Mouse (Mus musculus): ENCODE data around the gene Lnx2. TPM values are rescaled to one million over a fixed set of nuclear protein-coding genes. Genes with fewer than 3 reads are reported as not detected.

The Lnx2 gene
- total RNA-seq, 2 experiments from 2014 or later, result 5.8 to 5.9 TPM

- DNase-seq (ENCODE audit: low spot score in 2 of 2), result no peak
Observed at GRCm38 (mm10) chr5:147020579-147020978, 55.8 kb downstream of the Lnx2 start.

- no peak for DNase-seq (ENCODE audit: low spot score in 2 of 2)
Observed at GRCm38 (mm10) chr5:147018761-147019160, 57.6 kb downstream of the Lnx2 start.

- no peak for DNase-seq (ENCODE audit: low spot score in 2 of 2)
Observed at GRCm38 (mm10) chr5:147017526-147017925, 58.9 kb downstream of the Lnx2 start.

DNA sequence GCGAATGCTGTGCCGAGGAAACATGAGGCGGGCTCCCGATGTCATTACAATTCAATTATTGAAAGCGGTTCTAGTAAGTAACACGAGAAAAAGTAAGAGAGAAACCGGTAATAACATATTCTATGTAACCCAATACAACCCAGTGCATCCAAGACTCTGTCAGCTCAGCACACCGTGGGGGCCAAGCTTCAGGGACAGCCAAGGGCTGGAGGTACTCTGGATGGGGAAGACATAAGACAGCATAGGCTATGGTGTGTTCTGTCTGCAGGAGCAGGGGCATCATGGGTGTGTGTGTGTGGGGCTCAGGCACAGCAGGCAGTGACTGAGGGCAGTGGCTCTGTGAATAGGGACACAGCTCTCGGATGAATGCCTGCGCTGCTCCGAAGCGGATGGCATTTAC lies 59.8 kb downstream of the Lnx2 start:
- DNase-seq (ENCODE audit: low spot score in 2 of 2), result no peak

GRCm38 (mm10) chr5:147015191-147015590 lies 61.2 kb downstream of the Lnx2 start:
- no peak for DNase-seq (ENCODE audit: low spot score in 2 of 2)

- DNase-seq (ENCODE audit: low spot score in 2 of 2), result no peak
Observed at GRCm38 (mm10) chr5:147013845-147014244, 62.5 kb downstream of the Lnx2 start.

GRCm38 (mm10) chr5:147011333-147011732 lies 65.1 kb downstream of the Lnx2 start:
- DNase-seq (ENCODE audit: low spot score in 2 of 2), result no peak

- DNase-seq (ENCODE audit: low spot score in 2 of 2), result no peak
Observed at GRCm38 (mm10) chr5:147003303-147003702, 73.1 kb downstream of the Lnx2 start.

GRCm38 (mm10) chr5:147001312-147001711 lies 75.1 kb downstream of the Lnx2 start:
- DNase-seq (ENCODE audit: low spot score in 2 of 2), result no peak

DNA sequence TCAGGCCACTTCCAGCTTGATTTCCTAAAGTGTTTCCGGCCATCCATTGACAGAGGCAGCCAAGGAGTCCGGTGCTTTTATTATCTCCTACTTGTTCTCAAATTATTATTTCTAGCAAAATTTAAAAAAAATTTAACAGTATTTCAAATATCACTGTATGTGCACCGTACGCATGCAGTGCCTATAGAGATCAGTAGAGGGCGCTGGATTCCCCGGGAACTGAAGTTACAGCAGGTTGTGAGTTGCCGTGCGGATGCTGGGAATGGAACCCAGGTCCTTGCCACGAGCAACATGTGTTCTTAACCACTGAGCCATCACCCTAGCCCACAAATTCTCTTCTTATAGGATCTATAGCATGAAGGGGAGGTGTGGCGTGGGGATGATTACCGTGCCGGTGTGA lies 77.6 kb downstream of the Lnx2 start:
- DNase-seq (ENCODE audit: low spot score in 2 of 2), result no peak

GRCm38 (mm10) chr5:146996812-146997211 lies 79.6 kb downstream of the Lnx2 start:
- DNase-seq (ENCODE audit: low spot score in 2 of 2), result no peak

DNA sequence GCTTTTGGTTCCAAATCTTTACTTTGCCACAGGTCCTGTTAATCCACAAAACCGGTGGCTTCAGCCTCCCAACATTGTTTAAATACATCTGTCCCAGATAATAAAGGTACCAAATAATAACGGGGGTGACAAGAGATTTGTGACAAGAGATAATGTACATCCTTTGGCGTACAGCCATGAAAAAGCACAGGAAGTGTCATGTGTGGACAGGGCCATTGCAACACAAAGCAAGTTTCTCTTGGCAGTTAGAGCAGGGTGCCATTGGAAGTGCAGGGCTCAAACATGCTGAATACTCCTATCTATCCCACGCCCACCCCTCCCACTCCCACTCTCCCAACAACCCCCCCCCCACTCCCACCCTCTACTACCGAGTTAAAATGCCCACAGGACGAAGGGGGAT lies 81.4 kb downstream of the Lnx2 start:
- DNase-seq (ENCODE audit: low spot score in 2 of 2), result no peak

DNA sequence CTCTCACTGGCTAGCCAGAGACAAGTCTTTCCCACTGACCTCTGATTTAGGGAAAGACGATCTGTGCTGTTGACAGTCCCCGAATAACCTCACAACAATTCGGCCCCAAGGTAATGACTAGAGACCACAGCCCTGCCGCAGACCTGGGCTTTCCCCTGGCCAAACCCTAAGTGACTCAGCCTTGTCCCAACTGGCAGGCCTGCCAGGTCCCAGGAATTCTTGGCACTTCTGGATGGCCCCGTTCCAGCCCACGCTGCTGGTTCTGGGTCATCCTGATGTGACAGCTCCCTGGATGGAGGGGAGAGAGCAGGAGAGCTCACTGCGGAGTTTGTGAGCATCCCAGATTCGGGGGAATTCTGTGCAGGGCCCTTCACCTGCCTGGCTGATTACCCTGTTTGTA lies 82.9 kb downstream of the Lnx2 start:
- DNase-seq (ENCODE audit: low spot score in 2 of 2), result no peak

DNA sequence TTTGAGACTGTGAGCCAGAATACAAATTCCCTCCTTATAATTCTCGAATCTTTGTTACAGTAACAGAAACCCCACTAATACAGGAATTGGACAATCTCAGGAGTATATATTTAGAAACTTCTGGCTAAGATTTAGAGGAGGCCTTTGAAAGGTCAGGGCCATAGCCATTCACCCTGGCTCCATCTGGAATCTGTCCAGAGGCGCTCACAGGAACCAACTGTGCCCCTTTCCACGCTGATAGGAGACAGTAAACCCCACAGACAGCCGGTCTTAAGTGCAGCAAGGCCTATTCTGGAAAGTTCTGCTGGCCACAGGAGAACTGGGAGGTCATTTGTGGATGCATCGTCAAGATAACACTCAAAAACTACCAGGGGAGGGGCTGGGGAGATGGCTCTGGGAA lies 87.3 kb downstream of the Lnx2 start:
- DNase-seq (ENCODE audit: low spot score in 2 of 2), result no peak

DNA sequence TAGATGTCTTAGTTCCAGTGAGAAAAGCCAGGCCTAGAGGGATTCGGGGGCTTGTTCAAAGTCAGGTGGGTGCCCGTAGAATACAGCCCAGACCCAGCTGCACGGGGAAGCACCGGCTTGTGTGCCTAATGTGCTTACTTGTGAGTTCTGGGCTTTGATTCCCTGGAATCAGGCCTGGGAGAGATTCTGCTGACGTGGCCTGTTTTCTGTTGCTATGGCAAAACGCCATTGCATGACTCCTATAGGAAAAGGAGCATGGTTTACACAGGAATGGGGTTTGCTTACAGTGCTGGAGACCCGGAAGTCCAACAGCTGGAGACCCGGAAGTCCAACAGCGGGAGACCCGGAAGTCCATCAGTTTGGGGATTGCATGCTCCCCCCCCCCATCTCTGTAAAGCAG lies 88.8 kb downstream of the Lnx2 start:
- DNase-seq (ENCODE audit: low spot score in 2 of 2), result no peak

DNA sequence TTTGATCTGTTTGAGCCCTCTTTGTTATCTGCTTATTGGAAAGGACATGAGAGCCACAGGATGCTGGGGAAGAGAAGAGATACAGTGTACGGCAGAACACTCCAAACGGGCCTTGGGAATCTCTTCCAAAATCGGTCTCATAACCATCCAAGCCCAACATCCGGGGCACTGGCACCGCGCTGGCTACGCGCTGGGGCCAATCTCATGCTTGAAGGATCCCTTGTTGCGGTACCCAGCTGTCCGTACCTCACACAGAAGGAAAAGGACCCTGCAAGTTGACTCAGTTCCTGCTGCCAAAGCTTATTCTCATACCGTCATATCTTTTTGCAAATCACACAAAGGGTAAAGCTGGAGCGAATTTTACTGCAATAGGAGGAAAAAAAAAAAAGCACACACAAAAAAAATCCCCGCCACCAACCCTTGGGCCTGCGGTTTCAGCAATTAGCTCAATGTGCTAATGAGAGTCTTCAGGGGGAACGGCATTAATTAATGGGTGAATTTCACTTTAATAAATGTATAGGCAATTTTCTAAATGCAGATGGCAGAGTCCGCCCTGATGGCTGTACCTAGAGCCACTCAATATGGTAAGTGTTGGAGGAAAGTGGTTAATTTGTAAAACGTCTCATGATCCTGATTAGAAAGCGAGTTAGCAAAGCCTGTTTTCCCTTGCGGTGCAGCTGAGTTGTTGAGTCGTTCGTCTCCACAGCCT lies 90.5 kb downstream of the Lnx2 start:
- no peak for DNase-seq (ENCODE audit: low spot score in 2 of 2)

GRCm38 (mm10) chr5:146983216-146983615 lies 93.2 kb downstream of the Lnx2 start:
- DNase-seq (ENCODE audit: low spot score in 2 of 2), result peak in 1 of 2 experiments; percentile 60

- DNase-seq (ENCODE audit: low spot score in 2 of 2), result no peak
Observed at GRCm38 (mm10) chr5:146981376-146981775, 95.0 kb downstream of the Lnx2 start.

DNA sequence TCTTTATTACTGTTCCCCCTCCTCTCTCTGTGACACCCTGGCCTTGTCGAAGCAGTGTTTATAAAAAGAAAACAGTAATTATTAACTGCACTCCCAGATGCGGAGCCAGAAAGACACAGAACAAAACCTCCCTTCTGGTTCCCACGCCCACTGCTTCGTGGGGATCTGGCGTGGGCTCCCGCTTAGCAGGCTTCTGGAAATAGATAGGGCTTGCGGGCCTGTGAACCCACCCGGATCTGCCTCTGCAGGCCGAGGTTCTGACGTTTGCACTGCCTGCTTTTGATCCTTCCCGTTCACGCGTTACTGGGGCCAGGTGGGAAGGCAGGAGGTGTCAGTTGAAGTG lies 101.6 kb downstream of the Lnx2 start:
- peak in 1 of 2 experiments; percentile 37 for DNase-seq (ENCODE audit: low spot score in 2 of 2)

GRCm38 (mm10) chr5:146973858-146974780 lies 102.3 kb downstream of the Lnx2 start:
- DNase-seq (ENCODE audit: low spot score in 2 of 2), result no peak

- DNase-seq (ENCODE audit: low spot score in 2 of 2), result no peak
Observed at GRCm38 (mm10) chr5:146973353-146973752, 103.0 kb downstream of the Lnx2 start.

- no peak for DNase-seq (ENCODE audit: low spot score in 2 of 2)
Observed at GRCm38 (mm10) chr5:146971776-146972561, 104.4 kb downstream of the Lnx2 start.

Data from layer of hippocampus, adult 18-20 months (tissue).